Mouse (Mus musculus) duodenum, adult 2 months (tissue): ENCODE data around the gene Pou2f2. TPM values are rescaled to one million over a fixed set of nuclear protein-coding genes. Genes with fewer than 3 reads are reported as not detected.

Experiments
- polyA plus RNA-seq: library from polyadenylated mRNA; depleted of rRNA; stranded (reverse); fragments of >200 nt; gene quantifications from 2 replicates; pipeline ENCODE4 v1.2.3, GENCODE M21; 2012; ENCODE audit warnings: low replicate concordance; rRNA removed

Pou2f2 gene
- 1.8 and 3.3 TPM in 2 replicates for polyA plus RNA-seq

DNA sequence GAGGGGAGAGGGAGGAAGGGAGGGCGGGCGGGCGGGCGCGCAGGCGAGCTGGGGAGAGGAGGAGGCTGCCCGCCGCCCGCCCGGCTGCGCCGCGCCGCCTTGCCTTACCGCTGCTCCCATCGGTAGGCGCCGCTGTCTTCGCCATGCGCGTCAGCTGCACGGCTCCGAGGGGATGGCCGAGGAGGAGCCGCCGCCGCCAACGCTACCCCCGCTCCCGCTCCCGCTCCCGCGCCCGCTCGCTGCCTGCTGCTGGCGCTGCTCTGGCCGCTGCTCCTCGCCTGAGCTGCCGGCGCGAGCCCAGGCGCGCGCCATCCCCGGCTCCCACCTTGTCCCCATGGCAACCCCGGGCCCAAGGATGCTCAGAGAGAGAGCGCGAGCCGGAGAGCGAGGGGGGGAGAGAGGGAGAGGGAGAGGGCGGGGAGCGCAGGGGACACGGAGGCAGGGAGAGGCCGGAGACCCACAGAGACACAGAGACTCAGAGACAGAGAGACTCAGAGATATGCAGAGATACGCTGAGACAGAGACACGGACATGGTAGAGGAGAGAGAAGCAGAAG is at the start of gene Pou2f2:
Gene Pou2f2, minus strand, starts transcription at position 121 of the 556 bp plus-strand sequence.

DNA sequence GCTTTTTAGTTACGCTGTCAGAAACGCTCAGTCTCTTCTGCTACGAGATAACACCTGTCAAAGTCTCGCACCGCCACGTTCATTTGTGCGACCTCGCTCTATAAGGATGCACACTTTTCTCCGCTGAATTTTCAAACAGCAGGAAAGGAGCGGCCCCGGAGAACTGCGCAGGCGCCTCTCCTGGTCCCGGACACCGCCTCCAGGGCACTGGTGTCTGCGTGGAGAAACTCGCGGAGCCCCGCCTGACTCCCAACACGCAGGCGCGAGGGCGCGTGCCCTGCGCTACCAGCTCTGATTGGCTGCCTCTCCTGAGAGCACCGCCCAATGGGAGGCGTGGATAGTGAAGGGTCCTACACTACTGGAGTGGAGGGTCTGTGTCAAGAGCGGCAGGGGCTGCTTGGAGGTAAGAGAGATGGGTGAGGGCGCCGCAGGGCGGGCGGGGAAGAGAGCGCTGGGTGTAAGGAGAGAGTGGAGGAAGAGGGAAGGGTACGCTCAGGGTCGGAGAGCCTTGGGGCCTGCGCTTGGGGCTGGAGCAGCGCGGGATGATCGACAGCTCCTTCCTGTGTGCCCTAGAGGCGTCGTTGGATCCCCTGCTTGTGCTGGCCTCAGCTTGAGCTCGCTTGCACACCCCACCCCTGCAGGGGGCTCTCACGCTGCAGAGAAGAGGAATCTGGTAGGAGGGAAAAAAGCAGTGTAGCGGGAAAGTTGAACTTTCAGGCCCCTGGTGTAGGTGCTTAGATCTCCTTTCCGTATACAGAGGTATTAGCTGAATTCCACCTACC is 41.8 kb upstream of the Pou2f2 start, which contains the start of gene Zfp526:
Gene Zfp526, plus strand, starts transcription at position 324 of the 782 bp plus-strand sequence.

DNA sequence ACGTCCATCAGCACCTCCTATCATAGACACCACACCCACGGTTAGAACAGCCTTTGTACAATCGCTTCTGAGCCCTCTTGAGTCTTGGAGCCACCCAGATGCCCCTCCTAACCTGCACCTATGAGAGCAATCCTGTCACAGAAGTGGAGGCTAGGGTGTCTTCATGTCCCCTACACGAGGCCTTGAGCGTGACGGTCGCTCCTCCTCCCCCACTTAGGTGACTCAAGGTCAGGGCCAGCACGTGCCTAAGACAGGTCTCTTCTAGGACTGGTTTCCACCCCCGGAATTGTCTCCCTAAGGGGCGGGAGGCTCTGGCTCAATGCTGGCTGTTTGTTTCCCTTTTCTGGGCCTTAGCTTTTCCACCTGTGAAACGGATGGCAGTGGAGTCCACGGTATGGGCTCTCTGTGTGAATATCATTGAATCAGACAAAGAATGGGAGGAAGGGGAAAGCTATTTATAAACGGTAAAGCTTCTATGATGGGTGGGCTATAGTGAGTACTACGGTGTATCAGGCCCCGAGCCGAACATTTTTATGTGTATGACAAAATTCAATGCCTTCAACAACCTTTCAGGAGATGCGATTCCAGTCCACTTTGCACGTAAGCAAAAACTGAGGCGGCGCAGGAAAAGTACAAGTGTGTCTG is 41.1 kb upstream of the Pou2f2 start, which contains the start of gene Dedd2:
Gene Dedd2, minus strand, starts transcription at position 159 of the 645 bp plus-strand sequence.

DNA sequence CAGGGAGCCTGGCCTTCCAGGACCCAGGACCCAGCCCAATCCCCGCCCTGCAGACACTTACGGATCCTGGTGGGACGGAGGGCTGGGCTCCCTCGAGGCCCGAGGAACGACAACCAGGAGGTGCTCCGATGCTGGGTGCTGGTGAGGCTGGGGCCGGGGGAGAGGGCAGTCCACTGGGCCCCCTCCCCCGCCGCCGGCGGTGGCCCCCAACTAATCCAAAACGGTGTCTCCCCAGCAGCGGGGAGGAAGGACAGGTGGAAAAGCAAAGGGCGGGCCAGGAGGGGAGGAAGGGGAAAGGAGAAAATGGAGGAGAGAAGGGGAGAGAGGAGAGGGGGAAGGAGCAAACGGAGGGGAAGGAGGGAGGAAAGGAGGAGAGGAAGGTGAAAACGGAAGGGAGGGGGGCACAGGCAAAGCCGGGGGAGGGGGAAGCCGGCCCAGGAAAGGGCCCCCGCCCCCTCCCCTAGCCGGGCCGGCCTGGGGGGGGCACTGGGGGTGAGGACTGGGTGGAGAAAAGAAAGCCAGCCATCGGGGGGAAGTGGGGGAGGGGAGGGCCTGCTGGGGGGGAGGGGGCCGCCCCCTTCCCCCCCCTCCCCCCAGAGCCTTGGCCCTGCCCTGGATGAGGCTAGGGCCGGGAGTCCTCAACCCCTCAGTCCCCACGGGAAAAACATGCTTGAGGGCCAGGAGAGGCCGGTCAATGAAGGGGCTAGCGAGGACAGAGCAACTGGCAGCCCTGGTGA is 107.4 kb downstream of the Pou2f2 start, which contains the start of the genes Grik5 and Zfp574:
Gene Grik5, minus strand, starts transcription at position 368 of the 737 bp plus-strand sequence.
Gene Zfp574, plus strand, starts transcription at position 589 of the 737 bp plus-strand sequence.

Other genes with a start within 250 kb of the Pou2f2 start
- gene Gm4881, start 235.2 kb downstream of the Pou2f2 start, polyA plus RNA-seq = not detected in 2 replicates
- gene Rabac1, start 207.0 kb downstream of the Pou2f2 start, polyA plus RNA-seq = 244 and 287 TPM in 2 replicates
- gene Atp1a3, start 173.8 kb downstream of the Pou2f2 start, polyA plus RNA-seq = 1.6 and 4.1 TPM in 2 replicates
- gene Grik5, start 107.4 kb downstream of the Pou2f2 start, polyA plus RNA-seq = 19.8 and 24.4 TPM in 2 replicates
- 34.5 and 39.7 TPM in 2 replicates for gene Zfp574, start 107.2 kb downstream of the Pou2f2 start, polyA plus RNA-seq
- gene Dedd2, start 40.9 kb upstream of the Pou2f2 start, polyA plus RNA-seq = 45.9 and 104 TPM in 2 replicates
- gene Zfp526, start 41.7 kb upstream of the Pou2f2 start, polyA plus RNA-seq = 6.1 and 7.0 TPM in 2 replicates
- 141 and 179 TPM in 2 replicates for gene Gsk3a, start 58.1 kb upstream of the Pou2f2 start, polyA plus RNA-seq
- 40.7 and 44.2 TPM in 2 replicates for gene Erf, start 71.0 kb upstream of the Pou2f2 start, polyA plus RNA-seq
- gene Cic, start 88.0 kb upstream of the Pou2f2 start, polyA plus RNA-seq = 54.5 and 62.2 TPM in 2 replicates
- 86.5 and 148 TPM in 2 replicates for gene Pafah1b3, start 118.3 kb upstream of the Pou2f2 start, polyA plus RNA-seq
- 0.07 TPM in 1 of 2 replicates, not detected in the other for gene Prr19, start 121.7 kb upstream of the Pou2f2 start, polyA plus RNA-seq
- 0.64 and 1.5 TPM in 2 replicates for gene Tmem145, start 126.4 kb upstream of the Pou2f2 start, polyA plus RNA-seq
- gene Megf8, start 137.4 kb upstream of the Pou2f2 start, polyA plus RNA-seq = 21.0 and 22.1 TPM in 2 replicates
- gene Cnfn, start 190.0 kb upstream of the Pou2f2 start, polyA plus RNA-seq = 1.1 TPM in 1 of 2 replicates, not detected in the other
- gene Lipe, start 219.0 kb upstream of the Pou2f2 start, polyA plus RNA-seq = 65.3 and 226 TPM in 2 replicates
- gene Cxcl17, start 233.2 kb upstream of the Pou2f2 start, polyA plus RNA-seq = 1.9 TPM in 1 of 2 replicates, not detected in the other